Comparison of ENCODE assay signal across 10 mouse cellular contexts in genomic region chr7:80233799-80234198, GRCm38 (mm10). TPM values are rescaled to one million over a fixed set of nuclear protein-coding genes. Genes with fewer than 3 reads are reported as not detected.
DNase-seq lines count a peak whose midpoint lies in the region; ATAC-seq and TF ChIP-seq lines count a peak whose summit lies in the region.
"Had no signal": no experiment of that assay in that cellular context is flagged by ENCODE, and none has a peak within 500 bp of the region (broad histone marks: within the 10 kb centered on the region; RNA-seq: fewer than 3 reads in every experiment).

No protein-coding gene starts in this region.

- no peak for DNase-seq in heart, adult 11 months
- DNase-seq in frontal cortex, postnatal 25 days (ENCODE audit: low spot score in 2 of 2) = no peak
- DNase-seq in layer of hippocampus, postnatal 25 days (ENCODE audit: extremely low spot score in 1 of 2, low spot score in 1 of 2) = no peak
- no peak for DNase-seq in left cerebral cortex, postnatal 4 days
- DNase-seq: cerebellum, adult 9-10 months; kidney, postnatal 14 days had no signal

- no peak for TF ChIP-seq CTCF in E14TG2a.4 (conservative IDR thresholded peaks at IDR 0.05; ENCODE audit: low read length)

- peak overlapping the region; percentile 81 for H3K9ac ChIP-seq in heart, embryonic 13.5 days
- no peak overlapping the region for H3K9ac ChIP-seq in forebrain, embryonic 15.5 days (replicated peaks)
- 0 out of 2 replicates have a peak overlapping the region, but pooled peaks have one; percentile 22 for H3K9ac ChIP-seq in liver, embryonic 16.5 days (ENCODE audit: low read depth, low read length)

- intact Hi-C loops in left cerebral cortex, postnatal 4 days (cut with DNase I) = no loop called here

- peak overlapping the region; percentile 93 for H3K4me2 ChIP-seq in heart, embryonic 13.5 days
- H3K4me2 ChIP-seq in forebrain, embryonic 15.5 days (replicated peaks) = peak overlapping the region; percentile 85
- peak overlapping the region; percentile 86 for H3K4me2 ChIP-seq in liver, embryonic 16.5 days (ENCODE audit: low read depth, low read length)

- ATAC-seq in heart, embryonic 13.5 days (ENCODE audit: extremely low read depth, insufficient number of reproducible peaks, low FRiP score, low TSS enrichment) = no peak
- no peak for ATAC-seq in forebrain, embryonic 15.5 days (replicated peaks)
- ATAC-seq in liver, embryonic 16.5 days (ENCODE audit: low read depth) = no peak

- H3K36me3 ChIP-seq in heart, embryonic 13.5 days = peaks cover 8% of the 10 kb centered on the region
- H3K36me3 ChIP-seq in E14TG2a.4 (ENCODE audit: insufficient read depth, low read length) = peaks cover 51% of the 10 kb centered on the region
- H3K36me3 ChIP-seq in forebrain, embryonic 15.5 days = peaks cover 8% of the 10 kb centered on the region
- no peaks in the 10 kb centered on the region for H3K36me3 ChIP-seq in liver, embryonic 16.5 days (ENCODE audit: control insufficient read depth, insufficient read depth)

- no peaks in the 10 kb centered on the region for H3K27me3 ChIP-seq in heart, embryonic 13.5 days (replicated peaks)
- H3K27me3 ChIP-seq in E14TG2a.4 (ENCODE audit: insufficient read depth, low read length) = no peaks in the 10 kb centered on the region
- no peaks in the 10 kb centered on the region for H3K27me3 ChIP-seq in forebrain, embryonic 15.5 days
- no peaks in the 10 kb centered on the region for H3K27me3 ChIP-seq in liver, embryonic 16.5 days (ENCODE audit: control insufficient read depth, insufficient read depth, low read depth, low read length)

- no peaks in the 10 kb centered on the region for H3K9me3 ChIP-seq in heart, embryonic 13.5 days
- no peaks in the 10 kb centered on the region for H3K9me3 ChIP-seq in E14TG2a.4 (ENCODE audit: low read length)
- H3K9me3 ChIP-seq in forebrain, embryonic 15.5 days = no peaks in the 10 kb centered on the region
- H3K9me3 ChIP-seq in liver, embryonic 16.5 days (replicated peaks; ENCODE audit: control insufficient read depth, low read length) = no peaks in the 10 kb centered on the region

- WGBS in heart, embryonic 13.5 days = 62% methylated on average over 9 of the region's 9 CpGs
- WGBS in forebrain, embryonic 15.5 days = 80% methylated on average over 9 of the region's 9 CpGs
- WGBS in liver, embryonic 16.5 days (ENCODE audit: insufficient replicate concordance) = 39% methylated on average over 9 of the region's 9 CpGs

- H3K27ac ChIP-seq in heart, embryonic 13.5 days (replicated peaks) = no peak overlapping the region
- H3K27ac ChIP-seq in forebrain, embryonic 15.5 days (replicated peaks) = no peak overlapping the region
- H3K27ac ChIP-seq in liver, embryonic 16.5 days (ENCODE audit: low read length) = no peak overlapping the region

- H3K4me1 ChIP-seq in heart, embryonic 13.5 days = peaks cover 21% of the 10 kb centered on the region
- peaks cover 52% of the 10 kb centered on the region for H3K4me1 ChIP-seq in E14TG2a.4 (replicated peaks; ENCODE audit: low read depth, low read length)
- H3K4me1 ChIP-seq in forebrain, embryonic 15.5 days = peaks cover 24% of the 10 kb centered on the region
- H3K4me1 ChIP-seq in liver, embryonic 16.5 days (ENCODE audit: control insufficient read depth, low read depth, low read length) = peaks cover 30% of the 10 kb centered on the region

- H3K4me3 ChIP-seq in heart, embryonic 13.5 days = peak overlapping the region; percentile 78
- H3K4me3 ChIP-seq in E14TG2a.4 (replicated peaks; ENCODE audit: low read length) = peak overlapping the region; percentile 91
- no peak overlapping the region for H3K4me3 ChIP-seq in forebrain, embryonic 15.5 days
- H3K4me3 ChIP-seq in liver, embryonic 16.5 days (ENCODE audit: low read depth, low read length) = peak overlapping the region; percentile 77

RNA-seq across cellular contexts. Expression of gene Gdpgp1, which starts 1.1 kb away (rescaled TPM):
- polyA plus RNA-seq in heart, embryonic 13.5 days (2015; fragmentation: Nextera tagmentation; extraction: Ambion mirVana) = 3.3 and 3.7 TPM in 2 replicates
- 3.6 and 3.9 TPM in 2 replicates for polyA plus RNA-seq in forebrain, embryonic 15.5 days (2015; fragmentation: Nextera tagmentation; extraction: Ambion mirVana)
- 1.5 and 1.7 TPM in 2 replicates for polyA plus RNA-seq in liver, embryonic 16.5 days (2015; fragmentation: Nextera tagmentation; extraction: Ambion mirVana)
- total RNA-seq in layer of hippocampus, postnatal 25 days (2021) = 1 to 10 TPM; 6.1 to 6.9 TPM
- total RNA-seq in left cerebral cortex, postnatal 4 days (2021) = 1 to 10 TPM; 4.6 to 5.1 TPM

RNA-seq across cellular contexts. Expression of gene Cib1, which starts 1.2 kb away (rescaled TPM):
- 54.2 and 57.9 TPM in 2 replicates for polyA plus RNA-seq in heart, embryonic 13.5 days (2015; fragmentation: Nextera tagmentation; extraction: Ambion mirVana)
- 31.6 and 32.7 TPM in 2 replicates for polyA plus RNA-seq in forebrain, embryonic 15.5 days (2015; fragmentation: Nextera tagmentation; extraction: Ambion mirVana)
- polyA plus RNA-seq in liver, embryonic 16.5 days (2015; fragmentation: Nextera tagmentation; extraction: Ambion mirVana) = 76.4 and 77.0 TPM in 2 replicates
- 10 to 100 TPM; 23.8 to 25.2 TPM for total RNA-seq in layer of hippocampus, postnatal 25 days (2021)
- total RNA-seq in left cerebral cortex, postnatal 4 days (2021) = 10 to 100 TPM; 14.2 to 16.4 TPM

RNA-seq across cellular contexts. Expression of gene Ttll13, which starts 12.4 kb away (rescaled TPM):
- 0.62 and 0.82 TPM in 2 replicates for polyA plus RNA-seq in heart, embryonic 13.5 days (2015; fragmentation: Nextera tagmentation; extraction: Ambion mirVana)
- 1.0 and 1.1 TPM in 2 replicates for polyA plus RNA-seq in forebrain, embryonic 15.5 days (2015; fragmentation: Nextera tagmentation; extraction: Ambion mirVana)
- polyA plus RNA-seq in liver, embryonic 16.5 days (2015; fragmentation: Nextera tagmentation; extraction: Ambion mirVana) = 0.16 and 0.42 TPM in 2 replicates
- total RNA-seq in layer of hippocampus, postnatal 25 days (2021) = 1 to 10 TPM; 1.8 to 2.0 TPM
- 1 to 10 TPM; 1.1 to 2.2 TPM for total RNA-seq in left cerebral cortex, postnatal 4 days (2021)

RNA-seq across cellular contexts. Expression of gene Ngrn, which starts 27.2 kb away (rescaled TPM):
- polyA plus RNA-seq in heart, embryonic 13.5 days (2015; fragmentation: Nextera tagmentation; extraction: Ambion mirVana) = 37.0 and 37.9 TPM in 2 replicates
- 67.7 and 67.9 TPM in 2 replicates for polyA plus RNA-seq in forebrain, embryonic 15.5 days (2015; fragmentation: Nextera tagmentation; extraction: Ambion mirVana)
- polyA plus RNA-seq in liver, embryonic 16.5 days (2015; fragmentation: Nextera tagmentation; extraction: Ambion mirVana) = 26.3 and 27.7 TPM in 2 replicates
- total RNA-seq in layer of hippocampus, postnatal 25 days (2021) = 10 to 100 TPM; 40.0 to 44.4 TPM
- 10 to 100 TPM; 41.6 to 42.7 TPM for total RNA-seq in left cerebral cortex, postnatal 4 days (2021)

RNA-seq across cellular contexts. Expression of gene Vps33b, which starts 35.6 kb away (rescaled TPM):
- 9.6 and 11.1 TPM in 2 replicates for polyA plus RNA-seq in heart, embryonic 13.5 days (2015; fragmentation: Nextera tagmentation; extraction: Ambion mirVana)
- 17.4 and 19.8 TPM in 2 replicates for polyA plus RNA-seq in forebrain, embryonic 15.5 days (2015; fragmentation: Nextera tagmentation; extraction: Ambion mirVana)
- polyA plus RNA-seq in liver, embryonic 16.5 days (2015; fragmentation: Nextera tagmentation; extraction: Ambion mirVana) = 4.3 and 5.0 TPM in 2 replicates
- 10 to 100 TPM; 19.3 to 23.6 TPM for total RNA-seq in layer of hippocampus, postnatal 25 days (2021)
- total RNA-seq in left cerebral cortex, postnatal 4 days (2021) = 10 to 100 TPM; 34.1 to 36.0 TPM
